Mouse (Mus musculus) T-helper 17 cell (primary cell): ENCODE data around the gene Elk3.

Experiments used
- in situ Hi-C, 2 experiments: fragments of 300-600 bp; cut with MboI, MseI; formaldehyde crosslinking; loops; 1 replicate in 1 of 2; 2 replicates in 1 of 2; pipeline ENCODE4 v1.15.1; 2025; ENCODE audit warnings: high pct_unique_total_duplicates in 2 of 2

Elk3 gene

DNA sequence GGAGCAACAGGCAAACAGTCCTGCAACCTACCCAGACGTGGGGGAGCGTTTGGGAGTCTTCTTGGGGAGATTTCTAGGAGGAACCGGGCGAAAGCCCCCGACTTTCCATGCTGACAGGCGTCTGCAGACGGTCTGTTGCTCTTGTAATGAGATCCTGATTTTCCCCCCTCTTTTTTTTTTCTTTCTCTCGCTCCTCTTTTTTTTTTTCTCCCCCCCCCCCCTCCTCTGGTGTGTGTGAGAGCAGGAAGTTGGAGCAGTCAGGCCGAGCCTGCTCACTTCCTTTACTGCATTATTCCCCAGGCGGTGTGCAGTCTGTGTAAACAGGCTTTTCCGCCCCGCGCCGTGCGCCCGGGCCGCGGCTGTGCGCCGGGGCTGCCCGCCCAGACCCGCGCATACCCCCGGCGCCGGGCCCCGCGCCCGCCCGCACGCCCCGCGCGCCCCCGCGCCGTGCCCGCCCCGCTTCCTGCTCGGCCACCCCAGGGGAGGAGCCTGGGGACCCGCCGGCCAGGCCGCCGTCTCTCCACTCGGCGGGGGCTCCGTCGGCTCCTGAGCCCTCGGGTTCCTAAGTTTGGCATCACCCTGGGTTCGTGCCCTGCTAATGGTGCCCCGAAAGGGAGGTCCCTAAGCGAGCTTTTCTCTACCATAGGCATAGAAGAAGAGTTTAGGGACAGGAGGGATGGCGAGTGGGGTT lies at the start of gene Elk3:
Gene Elk3, minus strand, starts transcription at position 415 of the 691 bp plus-strand sequence.
- in situ Hi-C loops: no loop called here

DNA sequence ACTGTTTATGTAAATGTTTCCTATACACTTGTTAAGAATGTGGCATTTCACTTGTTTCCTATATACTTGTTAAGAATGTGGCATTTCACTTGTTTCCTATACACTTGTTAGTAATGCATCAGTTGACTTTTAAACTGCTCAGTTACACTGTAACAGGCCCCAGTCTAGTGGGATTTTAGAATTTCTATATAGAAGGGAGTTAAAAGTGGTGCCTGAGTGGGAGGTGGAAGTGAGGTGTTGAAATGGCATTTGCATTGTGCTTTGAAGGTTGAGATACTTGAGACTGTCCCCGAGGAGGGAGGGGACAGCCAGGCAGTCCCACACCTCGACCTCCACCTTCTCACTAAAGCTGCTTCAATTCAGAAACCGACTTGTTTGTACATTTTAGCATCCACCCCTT lies 49.7 kb upstream of the Elk3 start:
- in situ Hi-C loops: loop anchor here (5.0 to 10.0 kb wide), 3 partner anchors 62 to 1184 kb away; no protein-coding TSS in a partner anchor

DNA sequence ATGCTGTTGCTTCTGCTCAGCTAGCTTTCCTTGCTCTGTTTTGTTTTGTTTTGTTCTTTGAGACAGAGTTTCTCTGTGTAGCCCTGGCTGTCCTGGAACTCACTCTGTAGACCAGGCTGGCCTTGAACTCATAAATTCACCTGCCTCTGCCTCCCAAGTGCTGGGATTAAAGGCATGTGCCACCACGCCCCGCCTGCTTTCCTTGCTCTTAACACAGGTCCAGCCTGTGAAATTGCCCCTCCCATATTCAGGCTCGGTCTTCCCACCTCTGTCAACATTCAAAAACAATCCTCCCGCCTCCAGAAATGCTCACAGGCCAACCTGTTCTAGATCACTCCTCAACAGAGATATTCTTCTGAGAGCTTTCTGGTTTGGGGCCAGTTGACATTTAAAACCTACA lies 49.3 kb upstream of the Elk3 start:
- in situ Hi-C loops: loop anchor here (5.0 to 10.0 kb wide), 3 partner anchors 62 to 1185 kb away; no protein-coding TSS in a partner anchor

GRCm38 (mm10) chr10:93359339-93359863 lies 48.5 kb upstream of the Elk3 start:
- in situ Hi-C loops: no loop called here

- in situ Hi-C loops: no loop called here
Measured at GRCm38 (mm10) chr10:93358878-93359277, 47.9 kb upstream of the Elk3 start.

GRCm38 (mm10) chr10:93357162-93357561 lies 46.2 kb upstream of the Elk3 start:
- in situ Hi-C loops: no loop called here

- in situ Hi-C loops: no loop called here
Measured at GRCm38 (mm10) chr10:93356122-93356521, 45.2 kb upstream of the Elk3 start.

- in situ Hi-C loops: no loop called here
Measured at GRCm38 (mm10) chr10:93355276-93355927, 44.5 kb upstream of the Elk3 start.

DNA sequence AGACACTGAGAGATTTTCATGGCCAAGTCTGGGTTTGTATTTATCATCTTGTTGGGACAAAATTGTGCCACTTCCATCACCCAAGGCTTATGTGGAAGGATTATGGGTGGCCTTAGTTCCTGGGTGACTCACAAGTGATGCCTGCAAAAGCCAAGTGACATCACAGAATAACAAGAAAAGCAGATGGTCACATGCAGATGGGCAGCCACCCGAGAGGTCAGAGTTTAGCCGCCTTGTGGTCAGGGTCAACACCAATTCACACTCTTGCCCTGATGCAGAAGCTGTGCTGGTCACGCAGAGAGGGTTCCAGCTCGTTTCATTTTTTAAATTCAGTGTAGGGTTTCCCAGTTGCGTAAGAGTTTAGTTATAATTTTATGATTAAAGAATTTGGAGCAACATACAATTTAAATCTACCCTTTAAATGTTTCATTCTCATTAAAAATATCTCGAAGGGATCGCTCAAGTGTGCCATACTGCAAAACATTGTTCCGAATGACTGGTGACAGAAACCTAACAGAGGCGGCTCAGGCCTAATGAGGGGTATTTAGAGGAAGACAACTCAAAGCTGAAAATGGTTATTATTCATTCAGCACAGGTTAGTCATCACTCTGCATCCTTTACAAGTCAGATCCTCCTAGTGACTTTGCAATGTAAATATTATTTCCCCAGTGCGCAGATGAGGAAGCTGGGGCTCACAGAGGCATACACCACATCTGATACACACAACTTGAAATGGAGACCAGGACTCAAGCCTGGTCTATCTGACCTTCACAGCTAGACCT lies 42.8 kb upstream of the Elk3 start:
- in situ Hi-C loops: loop anchor here in 1 of 2 experiments (5.0 kb wide), 1 partner anchor 51 kb away; no protein-coding TSS in a partner anchor

DNA sequence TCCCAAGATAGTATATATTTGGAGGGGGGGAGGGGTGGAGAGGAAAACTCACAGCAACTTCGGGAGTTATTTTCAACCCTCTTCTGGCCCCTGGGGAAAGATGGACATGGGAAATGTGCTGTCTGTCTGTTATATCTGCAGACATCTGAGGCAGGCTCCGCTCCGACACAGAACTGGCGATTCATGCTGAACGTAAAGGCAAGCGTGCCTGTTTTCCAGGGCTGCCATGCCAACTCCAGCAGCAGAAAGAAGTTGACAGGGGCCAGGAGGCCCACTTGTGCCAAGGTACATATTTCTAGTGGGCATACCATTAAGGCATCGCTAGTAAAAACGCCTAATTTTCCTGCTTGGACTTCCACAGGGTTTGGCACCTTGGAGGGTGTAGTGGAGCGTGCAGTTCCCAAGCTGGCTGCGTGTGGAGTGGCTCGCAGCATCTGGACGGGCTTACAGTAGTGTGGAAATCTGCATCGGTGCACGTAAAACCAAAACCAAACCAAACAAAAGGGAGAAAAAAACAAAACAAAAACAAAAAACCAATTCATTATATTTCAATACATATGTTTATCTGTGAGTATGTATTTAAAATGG lies 37.1 kb upstream of the Elk3 start:
- in situ Hi-C loops: no loop called here

DNA sequence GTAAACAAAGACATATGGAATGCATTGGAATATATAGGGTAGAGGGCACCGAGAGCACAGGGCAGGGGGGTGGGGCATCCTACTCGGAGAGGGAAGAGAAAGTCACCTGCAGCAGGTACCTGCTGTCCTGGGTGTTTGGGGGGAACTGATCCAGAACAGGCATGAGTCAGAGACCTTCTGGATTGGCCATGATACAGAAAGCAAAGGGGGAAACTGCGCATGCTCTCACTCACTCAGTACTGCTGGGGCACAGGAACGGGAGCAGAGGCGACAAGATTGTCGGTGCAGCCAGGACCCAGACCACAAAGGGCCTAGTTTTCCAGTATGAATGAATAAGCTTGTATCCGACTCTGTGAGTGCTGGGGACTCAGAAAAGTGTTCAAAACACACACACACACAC lies 36.5 kb upstream of the Elk3 start:
- in situ Hi-C loops: no loop called here

- in situ Hi-C loops: no loop called here
Measured at GRCm38 (mm10) chr10:93346208-93346936, 35.4 kb upstream of the Elk3 start.

- in situ Hi-C loops: no loop called here
Measured at GRCm38 (mm10) chr10:93345497-93345896, 34.6 kb upstream of the Elk3 start.

DNA sequence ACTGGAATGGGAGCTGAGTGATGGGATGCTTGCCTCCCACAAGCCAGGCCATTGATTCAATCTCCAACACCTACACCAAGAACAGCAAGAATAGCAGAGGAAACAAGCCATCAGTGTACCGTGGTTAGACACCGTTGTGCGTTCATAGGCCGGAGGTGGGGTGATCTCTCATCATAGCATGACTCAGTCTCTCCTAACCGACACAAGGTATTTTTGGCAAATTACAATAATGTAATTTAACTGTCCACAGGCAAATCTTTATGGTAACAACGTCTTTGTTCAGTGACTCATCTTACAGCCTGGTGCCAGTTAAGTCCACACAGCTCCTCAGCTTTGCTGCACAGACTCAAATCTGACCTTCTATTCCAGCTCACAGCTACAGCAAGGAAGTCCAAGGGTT lies 32.5 kb upstream of the Elk3 start:
- in situ Hi-C loops: no loop called here

DNA sequence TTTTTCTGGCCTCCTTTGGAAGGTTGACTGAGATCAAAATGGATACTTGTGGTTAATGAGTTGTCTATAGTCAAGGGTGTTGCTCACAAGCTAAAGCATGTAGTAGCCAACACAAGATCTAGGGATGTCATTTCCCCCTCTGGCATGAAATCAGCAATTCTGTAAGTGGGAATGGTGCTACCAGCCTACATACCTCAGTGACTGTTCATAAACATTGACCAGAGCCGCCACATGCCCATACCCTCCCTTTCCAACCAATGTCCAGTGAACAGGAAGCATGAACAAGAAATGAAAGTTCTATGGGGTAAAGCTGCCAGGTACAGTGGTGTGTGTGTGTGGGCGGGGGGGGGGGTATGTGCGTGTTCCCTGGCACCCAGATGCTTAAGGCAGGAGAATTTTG lies 32.1 kb upstream of the Elk3 start:
- in situ Hi-C loops: no loop called here

- in situ Hi-C loops: no loop called here
Measured at GRCm38 (mm10) chr10:93338526-93338925, 27.6 kb upstream of the Elk3 start.

GRCm38 (mm10) chr10:93336462-93336931 lies 25.6 kb upstream of the Elk3 start:
- in situ Hi-C loops: no loop called here

DNA sequence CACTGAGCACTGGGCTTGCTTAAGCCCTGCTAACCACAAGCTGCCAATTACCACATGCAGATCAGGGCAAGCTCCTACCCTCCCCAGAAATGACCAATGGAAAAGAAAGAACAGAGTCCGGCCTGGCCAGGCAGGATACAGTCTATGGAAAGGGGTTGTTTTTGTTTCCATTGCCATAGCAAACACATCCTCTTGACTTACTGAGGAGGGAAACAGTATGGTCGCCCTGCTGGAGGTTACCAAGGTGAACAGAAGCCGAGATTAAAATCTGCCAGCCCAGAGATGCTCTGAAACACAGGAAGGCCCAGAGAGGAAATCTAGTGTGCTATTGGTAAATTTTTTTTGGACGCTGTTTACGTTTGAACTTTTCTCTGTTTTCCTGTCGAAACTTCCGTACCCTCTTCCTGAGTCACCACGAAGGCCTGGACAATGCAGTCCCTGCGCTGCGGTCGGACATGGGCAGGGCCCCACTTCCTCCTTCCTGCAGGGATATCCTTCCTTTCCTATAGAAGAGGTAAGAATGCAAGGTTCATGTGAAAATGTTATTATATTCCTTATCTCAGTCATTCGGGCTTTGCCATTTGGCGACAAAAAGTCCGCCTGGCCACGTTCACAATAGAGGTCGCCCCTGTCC lies 25.0 kb upstream of the Elk3 start:
- in situ Hi-C loops: no loop called here

DNA sequence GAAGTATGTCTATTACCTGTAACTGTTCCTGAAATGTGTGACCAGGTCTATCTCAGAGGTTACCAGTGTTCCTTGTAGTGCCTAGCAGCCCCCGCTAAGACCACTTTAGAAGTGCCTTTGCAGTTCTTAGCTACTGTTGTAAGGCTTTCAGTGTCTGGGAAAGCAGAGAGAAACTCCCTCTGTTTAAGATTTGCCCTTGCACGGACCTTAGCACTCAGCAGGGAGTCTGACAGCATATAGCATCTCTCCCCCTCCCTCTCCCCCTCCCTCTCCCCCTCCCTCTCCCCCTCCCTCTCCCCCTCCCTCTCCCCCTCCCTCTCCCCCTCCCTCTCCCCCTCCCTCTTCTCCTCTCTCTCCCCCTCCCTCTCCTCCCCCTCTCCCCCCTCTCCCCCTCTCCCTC lies 24.1 kb upstream of the Elk3 start:
- in situ Hi-C loops: no loop called here

DNA sequence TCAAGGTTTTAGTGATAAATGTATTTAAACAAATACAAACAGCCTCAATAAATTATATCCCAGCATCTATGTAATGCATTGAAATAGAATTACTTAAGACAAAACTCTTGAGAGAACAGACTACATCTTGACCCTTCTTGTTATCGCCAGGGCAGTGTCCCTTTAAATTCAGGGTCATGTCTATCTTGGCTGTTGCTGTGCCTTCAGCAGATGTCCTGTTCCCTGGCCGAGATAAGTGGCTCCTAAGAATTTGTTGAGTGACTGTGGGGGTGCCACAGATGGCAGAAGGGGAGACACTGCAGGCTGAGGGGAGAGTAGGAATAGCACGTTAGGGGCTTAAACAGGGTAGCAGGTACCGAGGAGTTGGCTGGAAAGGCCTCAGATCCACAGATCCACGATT lies 22.3 kb upstream of the Elk3 start:
- in situ Hi-C loops: no loop called here
